Mouse (Mus musculus): ENCODE measurements around the gene Plekhm3. TPM values are rescaled to one million over a fixed set of nuclear protein-coding genes. Genes with fewer than 3 reads are reported as not detected.
A peak's percentile ranks its signal among the peaks of the same experiment; 100 is the strongest.

Plekhm3 gene
- polyA plus RNA-seq, 1 experiment from 2014 or later: 7.5 TPM

DNA sequence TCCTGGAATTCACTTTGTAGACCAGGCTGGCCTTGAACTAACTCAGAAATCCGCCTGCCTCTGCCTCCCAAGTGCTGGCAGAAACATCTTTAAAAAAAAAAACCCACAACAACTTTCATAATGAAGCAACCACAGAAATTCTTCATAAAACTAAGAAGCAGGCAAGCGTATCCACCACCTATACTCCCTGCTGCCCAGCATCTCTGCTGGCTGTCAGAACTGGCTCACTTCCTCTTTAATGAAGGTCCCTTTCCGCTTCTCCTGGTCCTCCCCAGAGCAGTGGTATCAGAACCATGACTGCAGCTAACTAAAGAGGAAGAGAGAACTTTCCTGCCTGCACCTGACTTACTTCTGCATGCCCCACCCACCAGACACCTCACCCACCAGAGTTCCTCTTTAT is 31.0 kb downstream of the Plekhm3 start:
- no peak for ATAC-seq
- WGBS: 93% methylated on average over 3 of the region's 3 CpGs
- H3K4me2 ChIP-seq: no peak overlapping the region

DNA sequence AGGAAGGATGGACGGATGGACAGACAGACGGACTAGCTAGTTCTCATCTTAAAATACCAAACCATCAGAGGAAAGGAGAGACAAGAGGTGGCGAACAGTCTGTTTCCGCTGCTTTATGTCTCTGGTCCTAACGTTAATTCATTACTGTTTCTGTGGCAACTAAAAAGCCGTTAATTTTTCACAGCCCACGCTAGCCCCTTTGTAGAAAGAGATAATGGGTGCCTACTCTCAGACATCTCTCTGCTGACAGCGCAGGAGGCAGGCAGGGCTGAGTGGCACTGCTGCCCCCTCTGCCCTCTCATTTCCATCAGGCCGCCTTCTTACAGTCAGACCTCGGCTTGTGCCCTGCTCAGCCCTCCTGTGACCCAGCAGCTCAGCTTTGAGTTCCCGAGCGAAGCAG is 32.3 kb downstream of the Plekhm3 start:
- H3K9ac ChIP-seq: peak overlapping the region; percentile 1; the same call in 1 of the 2 replicates
- ATAC-seq: no peak
- 66% methylated on average over 12 of the region's 12 CpGs for WGBS

More for the DNA sequence above, 31.0 kb downstream of the Plekhm3 start:
- Histone ChIP-seq H3K36me3 (ENCODE audit: poor library complexity, severe bottlenecking) (peaks cover 14% of the 10 kb centered on the region), H3K4me3 (no peak overlapping the region), H3K27me3 (peaks cover 30% of the 10 kb centered on the region), H3K4me1 (peaks cover 5% of the 10 kb centered on the region), H3K9me3 (replicated peaks) (no peaks in the 10 kb centered on the region), H3K27ac (no peak overlapping the region), H3K9ac (no peak overlapping the region)

DNA sequence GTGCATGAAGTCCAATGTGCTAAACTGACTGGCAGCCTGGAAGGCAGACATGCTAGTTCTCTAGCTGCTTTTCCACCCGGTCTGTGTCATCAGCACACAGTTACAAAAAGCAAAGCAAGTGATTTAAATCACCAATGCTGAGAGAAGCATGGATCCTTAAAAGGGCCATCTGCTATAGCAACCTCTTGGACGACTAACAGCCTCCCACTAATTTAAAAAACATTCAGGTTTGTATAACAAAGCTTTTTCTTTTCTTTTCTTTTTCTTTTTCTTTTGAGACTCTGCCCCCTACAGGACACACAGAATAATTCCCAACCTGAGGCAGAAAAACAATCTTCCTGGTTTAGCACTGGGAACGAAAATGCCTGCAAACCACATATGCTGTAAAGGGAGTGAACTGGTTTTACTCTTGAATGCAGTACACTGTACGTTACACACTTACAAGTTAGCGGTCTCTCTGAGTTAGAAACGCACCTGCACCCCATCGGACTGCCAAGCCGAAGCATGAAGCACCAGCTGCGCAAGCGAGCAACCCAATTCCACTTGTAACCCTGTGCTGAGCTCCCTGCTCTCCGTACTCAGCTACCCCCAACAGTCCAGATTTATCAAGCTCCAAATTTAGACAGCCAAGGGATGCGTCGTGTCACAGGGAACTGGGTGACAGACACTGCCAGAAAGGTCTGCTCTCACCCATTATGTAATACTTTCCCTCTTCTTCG is 37.7 kb downstream of the Plekhm3 start:
- peaks cover 14% of the 10 kb centered on the region for H3K36me3 ChIP-seq (ENCODE audit: poor library complexity, severe bottlenecking)
- H3K4me3 ChIP-seq: no peak overlapping the region
- ATAC-seq: peak; percentile 59
- H3K9ac ChIP-seq: no peak overlapping the region
- no peaks in the 10 kb centered on the region for H3K9me3 ChIP-seq (replicated peaks)
- 40% methylated on average over 14 of the region's 14 CpGs for WGBS
- H3K27ac ChIP-seq: no peak overlapping the region
- peaks cover 35% of the 10 kb centered on the region for H3K4me1 ChIP-seq
- H3K4me2 ChIP-seq: no peak overlapping the region
- H3K27me3 ChIP-seq: peaks cover 72% of the 10 kb centered on the region

More for the DNA sequence above, 32.3 kb downstream of the Plekhm3 start:
- Histone ChIP-seq H3K27ac (no peak overlapping the region), H3K27me3 (peaks cover 42% of the 10 kb centered on the region), H3K4me1 (peaks cover 5% of the 10 kb centered on the region), H3K9me3 (replicated peaks) (no peaks in the 10 kb centered on the region), H3K36me3 (ENCODE audit: poor library complexity, severe bottlenecking) (peaks cover 14% of the 10 kb centered on the region), H3K4me3 (no peak overlapping the region), H3K4me2 (no peak overlapping the region)

DNA sequence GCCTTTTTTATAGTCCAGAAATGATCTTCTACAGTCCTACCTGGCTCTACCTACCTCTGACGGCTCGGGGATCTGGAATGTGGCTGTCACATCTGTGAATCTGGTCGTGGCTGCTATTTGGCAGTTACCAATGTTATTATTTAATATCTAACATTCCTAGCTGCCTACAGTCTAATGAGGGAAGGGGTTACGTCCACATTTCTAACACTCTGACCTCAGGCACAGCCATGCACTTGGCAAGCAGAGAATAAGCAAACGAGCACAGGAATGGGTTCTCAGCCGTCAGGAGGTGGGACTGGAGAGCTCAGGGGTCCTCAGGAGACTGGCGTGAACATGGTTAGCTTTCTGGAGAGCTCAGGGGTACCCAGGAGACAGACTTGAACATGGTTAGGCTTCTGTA is 38.7 kb downstream of the Plekhm3 start:
- Histone ChIP-seq H3K27ac (no peak overlapping the region), H3K27me3 (peaks cover 82% of the 10 kb centered on the region), H3K9me3 (replicated peaks) (no peaks in the 10 kb centered on the region), H3K4me3 (no peak overlapping the region), H3K4me1 (peaks cover 35% of the 10 kb centered on the region), H3K9ac (no peak overlapping the region), H3K36me3 (ENCODE audit: poor library complexity, severe bottlenecking) (peaks cover 14% of the 10 kb centered on the region), H3K4me2 (no peak overlapping the region)
- ATAC-seq: no peak
- 54% methylated on average over 7 of the region's 7 CpGs for WGBS

DNA sequence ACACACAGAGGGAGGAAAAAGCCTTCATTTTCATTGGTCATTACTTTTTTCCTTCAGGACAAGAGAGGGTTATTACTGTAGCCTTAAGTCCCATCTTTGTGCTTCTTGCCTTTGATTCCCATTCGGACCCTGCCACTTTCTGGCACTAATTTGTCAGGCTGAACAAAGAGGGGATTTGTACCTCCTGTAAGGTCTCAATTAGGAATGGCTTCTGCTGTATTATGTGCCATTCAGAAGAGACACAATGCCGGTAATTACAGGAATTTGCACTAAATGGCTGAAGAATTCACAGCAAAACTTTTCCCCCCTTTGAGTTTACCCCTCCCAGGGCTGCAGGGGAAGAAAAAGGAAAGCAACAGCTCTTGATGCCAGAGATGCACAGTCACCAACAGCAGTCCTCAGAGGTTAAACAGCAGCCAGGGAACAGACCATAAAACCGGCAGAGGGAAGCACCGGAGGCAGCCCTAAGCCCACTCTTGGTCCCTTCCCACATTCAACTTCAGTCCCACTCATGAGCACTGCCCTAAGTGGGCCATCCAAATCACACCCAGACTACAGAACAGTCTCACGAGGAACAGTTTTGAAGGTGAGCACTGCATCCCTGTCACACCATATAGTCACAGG is 39.6 kb downstream of the Plekhm3 start:
- Histone ChIP-seq H3K4me2 (peak overlapping the region; percentile 8), H3K9me3 (replicated peaks) (no peaks in the 10 kb centered on the region), H3K4me3 (no peak overlapping the region), H3K9ac (no peak overlapping the region), H3K36me3 (ENCODE audit: poor library complexity, severe bottlenecking) (peaks cover 13% of the 10 kb centered on the region), H3K27ac (no peak overlapping the region), H3K27me3 (peaks cover 79% of the 10 kb centered on the region), H3K4me1 (peaks cover 35% of the 10 kb centered on the region)
- ATAC-seq: peak; percentile 68
- WGBS: 6% methylated on average over 5 of the region's 5 CpGs

DNA sequence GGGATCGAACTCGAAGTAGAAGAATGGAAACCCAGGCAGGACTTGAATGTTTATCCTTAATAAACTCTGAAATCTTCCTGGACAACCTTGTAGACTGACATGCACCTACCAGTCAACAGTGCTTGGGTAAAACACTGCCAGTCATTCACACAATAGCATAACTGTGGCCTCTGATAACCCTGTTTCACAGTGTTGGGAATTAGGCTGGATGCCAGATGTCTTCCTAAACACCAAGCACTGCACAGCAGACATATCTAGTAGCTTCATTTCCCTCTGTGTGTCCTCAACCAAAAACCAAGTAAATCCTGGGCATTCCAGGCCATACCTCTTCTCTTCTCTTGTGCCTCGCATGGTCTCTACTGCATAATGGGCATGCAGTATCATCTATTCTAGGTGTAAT is 42.3 kb downstream of the Plekhm3 start:
- Histone ChIP-seq H3K4me2 (no peak overlapping the region), H3K9me3 (replicated peaks) (no peaks in the 10 kb centered on the region), H3K36me3 (ENCODE audit: poor library complexity, severe bottlenecking) (no peaks in the 10 kb centered on the region), H3K27me3 (peaks cover 76% of the 10 kb centered on the region), H3K4me1 (peaks cover 35% of the 10 kb centered on the region), H3K4me3 (no peak overlapping the region), H3K9ac (no peak overlapping the region), H3K27ac (no peak overlapping the region)
- ATAC-seq: no peak
- WGBS: 92% methylated on average over 3 of the region's 3 CpGs

DNA sequence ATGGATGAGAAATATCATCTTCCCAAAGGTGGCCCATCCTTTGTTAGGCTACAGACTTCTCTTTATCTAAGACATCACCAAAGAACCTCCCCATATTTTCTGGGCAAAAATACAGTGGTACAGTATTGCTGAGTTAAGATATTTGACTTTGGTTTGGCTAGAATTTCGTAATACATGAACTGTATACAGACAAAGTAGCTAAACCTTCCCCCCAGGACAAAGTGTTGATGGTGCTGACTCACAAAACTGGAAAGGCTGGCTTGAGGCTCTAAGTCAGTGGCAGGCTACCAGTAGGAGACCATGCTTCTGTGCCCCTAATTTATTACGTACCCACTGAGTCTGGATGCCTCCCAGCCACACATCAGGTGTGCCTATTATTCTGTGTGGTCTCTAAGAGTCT is 48.9 kb downstream of the Plekhm3 start:
- H3K4me2 ChIP-seq: no peak overlapping the region
- no peaks in the 10 kb centered on the region for H3K36me3 ChIP-seq (ENCODE audit: poor library complexity, severe bottlenecking)
- H3K27ac ChIP-seq: no peak overlapping the region
- no peak overlapping the region for H3K9ac ChIP-seq
- no peak for ATAC-seq
- peaks cover 28% of the 10 kb centered on the region for H3K27me3 ChIP-seq
- H3K9me3 ChIP-seq (replicated peaks): no peaks in the 10 kb centered on the region
- H3K4me1 ChIP-seq: no peaks in the 10 kb centered on the region
- no peak overlapping the region for H3K4me3 ChIP-seq
- WGBS: 83% methylated on average over 2 of the region's 2 CpGs

DNA sequence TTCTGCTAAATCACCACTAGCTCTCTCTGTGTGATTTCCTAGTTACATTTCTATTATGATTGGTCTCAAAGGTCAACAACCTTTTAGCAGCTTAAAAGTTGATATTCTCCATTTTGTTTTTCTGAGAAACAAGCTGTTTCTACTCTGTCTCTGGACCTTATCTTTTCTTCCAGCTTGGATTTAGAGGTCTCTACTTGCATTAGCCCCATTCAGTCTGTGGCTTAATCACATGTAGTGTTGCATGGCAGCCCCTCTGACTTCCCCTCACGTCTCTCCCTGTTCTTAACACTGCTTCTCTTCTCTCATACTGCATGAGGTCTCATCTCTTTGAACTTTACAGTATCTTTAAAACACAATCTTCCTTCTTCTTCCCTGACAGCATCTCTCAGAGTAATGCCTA is 50.4 kb downstream of the Plekhm3 start:
- no peaks in the 10 kb centered on the region for H3K36me3 ChIP-seq (ENCODE audit: poor library complexity, severe bottlenecking)
- H3K27ac ChIP-seq: no peak overlapping the region
- no peak overlapping the region for H3K4me2 ChIP-seq
- peaks cover 26% of the 10 kb centered on the region; the same call in 1 of the 2 replicates for H3K27me3 ChIP-seq
- WGBS: 78% methylated on average over 1 of the region's 1 CpGs
- no peaks in the 10 kb centered on the region for H3K9me3 ChIP-seq (replicated peaks)
- H3K4me3 ChIP-seq: no peak overlapping the region
- ATAC-seq: no peak
- no peak overlapping the region for H3K9ac ChIP-seq
- no peaks in the 10 kb centered on the region for H3K4me1 ChIP-seq

DNA sequence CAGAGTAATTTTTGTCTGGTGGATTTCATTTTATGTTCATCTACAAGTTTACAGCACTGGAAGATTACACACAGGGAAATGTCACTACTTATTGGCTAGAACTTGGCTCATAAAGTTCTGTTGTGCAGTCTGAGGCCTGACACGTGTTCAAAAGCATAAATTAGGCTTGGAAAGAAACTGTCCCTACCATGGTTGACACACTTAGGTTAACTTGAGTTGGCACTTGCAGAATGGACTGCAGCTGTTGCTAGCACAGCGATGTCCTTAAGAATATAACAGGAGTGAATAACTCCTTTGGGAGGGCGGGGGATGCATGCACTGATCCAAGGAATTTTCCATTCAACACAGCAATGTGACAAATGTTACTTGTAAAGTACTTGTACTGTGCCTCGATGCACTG is 53.2 kb downstream of the Plekhm3 start:
- Histone ChIP-seq H3K9ac (no peak overlapping the region), H3K27ac (no peak overlapping the region), H3K27me3 (peaks cover 3% of the 10 kb centered on the region; the same call in 1 of the 2 replicates), H3K9me3 (replicated peaks) (no peaks in the 10 kb centered on the region), H3K4me3 (no peak overlapping the region), H3K4me2 (no peak overlapping the region), H3K4me1 (no peaks in the 10 kb centered on the region), H3K36me3 (ENCODE audit: poor library complexity, severe bottlenecking) (no peaks in the 10 kb centered on the region)
- ATAC-seq: peak; percentile 53; the same call in 1 of the 2 replicates
- 78% methylated on average over 4 of the region's 4 CpGs for WGBS

DNA sequence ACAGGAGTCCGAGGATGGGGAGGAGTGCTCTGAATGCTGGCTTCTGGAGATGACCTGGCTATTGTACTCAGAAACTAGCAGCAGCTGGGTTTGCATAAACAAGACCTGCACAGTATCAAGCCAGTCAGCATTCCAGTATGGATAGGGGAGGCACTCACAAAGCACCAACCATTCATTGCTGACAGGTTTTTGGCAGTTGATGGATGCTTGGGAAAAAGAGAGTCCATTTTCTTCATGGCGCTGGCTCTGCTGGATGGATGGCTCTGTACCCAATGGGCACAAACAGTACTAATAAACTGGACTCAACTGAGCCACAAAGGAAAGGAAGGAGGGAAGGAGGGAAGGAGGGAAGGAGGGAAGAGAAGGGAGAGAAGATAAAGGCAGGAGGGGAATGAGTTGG is 53.8 kb downstream of the Plekhm3 start:
- Histone ChIP-seq H3K4me2 (no peak overlapping the region), H3K36me3 (ENCODE audit: poor library complexity, severe bottlenecking) (no peaks in the 10 kb centered on the region), H3K9ac (no peak overlapping the region), H3K4me1 (no peaks in the 10 kb centered on the region), H3K27ac (no peak overlapping the region), H3K9me3 (replicated peaks) (no peaks in the 10 kb centered on the region), H3K27me3 (0 out of 2 replicates have a peak, but pooled peaks cover 2% of the 10 kb centered on the region), H3K4me3 (no peak overlapping the region)
- 57% methylated on average over 2 of the region's 2 CpGs for WGBS
- ATAC-seq: no peak

DNA sequence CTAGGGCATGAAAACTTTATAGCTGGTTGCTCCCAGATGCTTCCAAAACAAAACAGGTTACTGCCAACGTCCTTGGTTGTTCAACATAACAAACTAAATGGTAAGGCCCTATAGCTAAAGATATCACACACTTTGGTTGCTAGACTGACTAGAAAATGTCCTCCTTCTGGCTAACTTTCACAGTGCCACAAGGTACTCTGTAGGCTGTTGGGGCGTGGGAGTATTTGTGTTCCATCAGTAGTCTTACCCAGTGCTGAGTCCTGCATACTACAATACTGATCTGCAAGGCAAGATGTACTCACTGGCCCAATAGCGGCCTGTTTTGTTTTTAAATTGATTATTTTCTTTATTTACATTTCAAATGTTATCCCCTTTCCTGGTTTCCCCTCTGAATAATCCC is 56.9 kb downstream of the Plekhm3 start:
- H3K4me1 ChIP-seq: no peaks in the 10 kb centered on the region
- 89% methylated on average over 3 of the region's 3 CpGs for WGBS
- no peak overlapping the region for H3K9ac ChIP-seq
- no peaks in the 10 kb centered on the region for H3K9me3 ChIP-seq (replicated peaks)
- H3K27me3 ChIP-seq: no peaks in the 10 kb centered on the region
- H3K4me3 ChIP-seq: no peak overlapping the region
- no peak overlapping the region for H3K4me2 ChIP-seq
- no peak overlapping the region for H3K27ac ChIP-seq
- no peaks in the 10 kb centered on the region for H3K36me3 ChIP-seq (ENCODE audit: poor library complexity, severe bottlenecking)
- no peak for ATAC-seq

DNA sequence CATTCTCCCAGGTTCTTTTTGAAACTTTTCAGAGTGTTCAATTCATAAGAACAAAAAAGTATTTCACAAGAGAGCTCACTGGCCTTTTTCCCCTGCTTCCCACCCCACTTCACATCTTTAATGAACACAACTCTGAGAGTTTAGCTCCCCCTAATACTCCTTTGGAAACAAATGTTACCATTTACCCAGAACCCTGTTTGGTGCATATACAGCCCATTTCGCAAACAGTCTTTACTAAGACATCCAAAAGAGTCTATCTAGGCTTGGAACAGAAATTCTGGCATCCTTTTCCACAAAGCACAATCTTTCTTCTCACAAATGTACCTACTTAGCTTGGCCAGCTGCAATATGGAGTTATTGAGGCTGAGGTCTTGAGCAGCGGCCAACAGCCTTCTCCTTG is 59.1 kb downstream of the Plekhm3 start:
- Histone ChIP-seq H3K9ac (no peak overlapping the region), H3K27me3 (no peaks in the 10 kb centered on the region), H3K4me3 (no peak overlapping the region), H3K36me3 (ENCODE audit: poor library complexity, severe bottlenecking) (no peaks in the 10 kb centered on the region), H3K9me3 (replicated peaks) (no peaks in the 10 kb centered on the region), H3K4me2 (no peak overlapping the region), H3K4me1 (no peaks in the 10 kb centered on the region), H3K27ac (no peak overlapping the region)
- WGBS: 76% methylated on average over 2 of the region's 2 CpGs
- no peak; the same call in 1 of the 2 replicates for ATAC-seq
